Mouse (Mus musculus): Measurements from ENCODE around the gene Aff3. TPM values are rescaled to one million over a fixed set of nuclear protein-coding genes. Genes with fewer than 3 reads are reported as not detected.

The Aff3 gene
- total RNA-seq (2023): 1 to 10 TPM; 3.2 to 7.3 TPM

DNA sequence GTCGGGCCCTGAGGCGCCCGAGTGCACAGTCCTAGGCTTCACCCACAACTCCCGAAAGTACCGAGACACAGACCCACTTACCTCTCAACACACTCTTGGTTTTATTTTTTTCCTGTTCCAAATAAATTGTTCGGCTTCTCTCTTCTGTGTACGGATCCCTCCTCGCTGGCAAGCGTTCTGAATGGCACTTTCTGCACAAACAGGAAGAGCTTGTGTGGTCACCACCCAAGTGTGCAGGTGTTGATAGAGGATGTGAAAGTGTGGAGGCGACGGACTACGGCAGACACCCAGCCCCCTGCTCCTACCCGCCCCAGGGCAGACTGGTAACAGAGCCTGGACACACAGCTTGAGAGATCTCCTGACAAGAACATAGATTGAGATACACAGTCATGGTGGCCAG is at the start of gene Aff3:
Gene Aff3 (minus strand): TSS at position 179 of the 400 bp plus-strand sequence.

DNA sequence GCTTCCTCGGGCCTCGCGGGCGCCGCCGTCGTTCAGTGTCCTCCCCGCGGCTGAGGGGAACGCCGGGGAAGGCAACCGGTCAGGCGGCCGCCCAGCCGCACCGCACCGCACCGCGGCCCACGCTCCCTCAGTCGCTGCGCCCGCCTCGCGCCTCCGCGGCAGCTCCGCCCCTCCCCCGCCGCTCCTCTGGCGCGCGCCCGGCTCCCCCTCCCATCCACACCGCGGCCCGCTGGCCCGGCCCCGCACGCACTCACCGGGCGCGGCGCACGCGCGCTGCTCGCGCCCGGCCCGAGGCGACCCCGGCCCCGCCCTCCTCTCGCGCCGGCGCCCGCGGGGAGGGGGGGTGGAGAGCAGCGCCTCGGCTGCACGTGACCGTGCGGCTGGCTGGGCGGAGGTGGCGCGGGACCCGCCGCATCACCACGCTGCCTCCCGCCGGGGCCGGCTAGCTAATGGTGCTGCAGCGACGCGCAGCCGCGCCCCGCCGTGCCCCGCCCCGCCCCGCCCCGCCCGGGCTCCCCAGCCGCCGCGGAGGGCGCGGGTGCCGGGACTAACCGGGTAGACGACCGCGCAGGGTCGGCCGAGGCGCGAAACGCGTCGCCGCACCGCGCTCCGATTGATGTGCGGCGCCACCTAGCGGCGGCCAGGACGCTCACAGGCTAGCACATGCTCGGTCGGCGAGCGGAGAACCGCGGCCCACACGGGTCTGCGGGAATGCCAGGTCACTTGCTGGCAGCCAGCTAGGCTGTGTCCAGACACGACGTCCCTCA is 535.1 kb downstream of the Aff3 start, which contains the start of gene Rev1:
Gene Rev1 (minus strand): TSS at position 301 of the 767 bp plus-strand sequence.

Other genes starting within 250 kb of the Aff3 start
- not detected for gene Lonrf2, start 171.8 kb upstream of the Aff3 start, total RNA-seq (2023)
- under 1 TPM; 0.10 to 0.21 TPM for gene Chst10, start 233.2 kb upstream of the Aff3 start, total RNA-seq (2023)